Mouse (Mus musculus) cerebellum, postnatal 10 days (tissue): ENCODE data around the gene Gm13199.

Experiments used
- DNase-seq, 2 experiments: peaks; one replicate each; pipeline ENCODE4 v3.0.0; 2021; ENCODE audit warnings: mixed read lengths in 2 of 2

Gm13199 gene

DNA sequence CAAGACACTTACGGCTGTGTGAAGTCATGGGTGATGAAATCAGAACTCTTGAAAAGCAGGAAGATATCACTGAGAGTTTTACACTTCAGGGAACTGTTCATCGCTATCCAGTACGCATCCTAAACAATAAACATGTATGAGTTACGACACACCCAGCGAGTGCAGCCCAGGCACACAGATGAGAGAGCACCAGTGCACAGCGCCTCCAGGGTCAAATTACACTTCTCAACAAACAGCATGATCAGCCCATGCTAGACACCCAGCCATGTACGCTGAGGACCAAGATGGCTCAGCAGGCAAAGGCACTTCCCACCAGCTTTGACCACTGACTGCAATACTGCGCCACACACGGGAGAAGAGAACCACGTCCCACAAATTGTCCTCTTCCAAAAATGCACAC, 41.5 kb downstream of the Gm13199 start:
- no peak for DNase-seq
